Mouse (Mus musculus) ES-E14 (cell line): ENCODE measurements around the gene Nt5m.

ENCODE experiments used
- ZC3H11A ChIP-seq: IDR thresholded peaks from 2 replicates; pipeline ENCODE4 v1.6.1; 2012; ENCODE audit warnings: low read depth, mild to moderate bottlenecking, inconsistent platforms, low read length, borderline replicate concordance
- ZNF384 ChIP-seq: IDR thresholded peaks from 2 replicates; pipeline ENCODE4 v1.6.1; 2012; ENCODE audit warnings: low read depth, low read length, inconsistent platforms

DNA sequence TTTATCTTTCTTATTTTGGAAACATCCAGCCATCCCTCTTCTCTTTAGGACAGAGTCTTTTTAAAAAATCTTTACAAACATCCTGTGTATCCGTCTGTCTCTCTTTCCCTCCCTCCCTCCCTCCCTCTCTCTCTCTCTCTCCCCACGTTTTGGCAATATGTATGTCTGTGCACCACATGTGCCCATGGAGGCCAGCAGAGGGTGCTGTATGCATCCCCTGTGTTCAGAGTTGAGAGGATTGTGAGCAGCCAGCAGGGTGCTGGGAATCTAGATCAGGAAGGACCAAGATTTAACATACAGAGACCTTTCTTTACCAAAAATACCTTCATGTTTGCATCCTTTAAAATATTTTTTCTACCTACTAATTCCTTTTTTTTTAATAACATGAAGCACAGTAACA lies 7.9 kb downstream of the Nt5m start:
- no peak for TF ChIP-seq ZNF384
- no peak for TF ChIP-seq ZC3H11A
